Mouse (Mus musculus): ENCODE measurements around the gene Cldn13. TPM values are rescaled to one million over a fixed set of nuclear protein-coding genes. Genes with fewer than 3 reads are reported as not detected.

Gene Cldn13
- polyA plus RNA-seq, 1 experiment: not detected

- no peak overlapping the region for H3K4me3 ChIP-seq (replicated peaks; ENCODE audit: insufficient read depth, low read depth, low read length)
- no peaks in the 10 kb centered on the region for H3K27me3 ChIP-seq (ENCODE audit: control insufficient read depth, insufficient read depth, low read length)
- H3K27ac ChIP-seq (ENCODE audit: insufficient read depth, low read length): no peak overlapping the region
- DNase-seq: peak; percentile 23 to 38
- no peaks in the 10 kb centered on the region for H3K4me1 ChIP-seq (ENCODE audit: control insufficient read depth, insufficient read depth, low read length)
- TF ChIP-seq CTCF (IDR thresholded peaks at IDR 0.05; ENCODE audit: borderline replicate concordance, insufficient read depth, low read depth, low read length) (peak; percentile 71), POLR2A (IDR thresholded peaks at IDR 0.05; ENCODE audit: borderline replicate concordance, insufficient read depth, low read length) (no peak)
- WGBS: 40% methylated on average over 12 of the region's 12 CpGs
These were observed 14.2 kb downstream of the Cldn13 start for GRCm38 (mm10) chr5:134901012-134901643.

GRCm38 (mm10) chr5:134897596-134897995 is 17.7 kb downstream of the Cldn13 start:
- TF ChIP-seq CTCF (IDR thresholded peaks at IDR 0.05; ENCODE audit: borderline replicate concordance, insufficient read depth, low read depth, low read length) (no peak), POLR2A (IDR thresholded peaks at IDR 0.05; ENCODE audit: borderline replicate concordance, insufficient read depth, low read length) (no peak)
- WGBS: 61% methylated on average over 17 of the region's 17 CpGs
- no peak overlapping the region for H3K4me3 ChIP-seq (replicated peaks; ENCODE audit: insufficient read depth, low read depth, low read length)
- no peaks in the 10 kb centered on the region for H3K27me3 ChIP-seq (ENCODE audit: control insufficient read depth, insufficient read depth, low read length)
- no peak overlapping the region for H3K27ac ChIP-seq (ENCODE audit: insufficient read depth, low read length)
- H3K4me1 ChIP-seq (ENCODE audit: control insufficient read depth, insufficient read depth, low read length): no peaks in the 10 kb centered on the region
- no peak for DNase-seq

- no peak for DNase-seq
- TF ChIP-seq CTCF (IDR thresholded peaks at IDR 0.05; ENCODE audit: borderline replicate concordance, insufficient read depth, low read depth, low read length): no peak
- TF ChIP-seq POLR2A (IDR thresholded peaks at IDR 0.05; ENCODE audit: borderline replicate concordance, insufficient read depth, low read length): no peak
- no peaks in the 10 kb centered on the region for H3K4me1 ChIP-seq (ENCODE audit: control insufficient read depth, insufficient read depth, low read length)
- H3K27me3 ChIP-seq (ENCODE audit: control insufficient read depth, insufficient read depth, low read length): no peaks in the 10 kb centered on the region
- no peak overlapping the region for H3K4me3 ChIP-seq (replicated peaks; ENCODE audit: insufficient read depth, low read depth, low read length)
- 40% methylated on average over 8 of the region's 8 CpGs for WGBS
- no peak overlapping the region for H3K27ac ChIP-seq (ENCODE audit: insufficient read depth, low read length)
These were observed 18.4 kb downstream of the Cldn13 start for GRCm38 (mm10) chr5:134896965-134897364.

- no peak for DNase-seq
- no peak overlapping the region for H3K4me3 ChIP-seq (replicated peaks; ENCODE audit: insufficient read depth, low read depth, low read length)
- WGBS: 72% methylated on average over 8 of the region's 8 CpGs
- H3K4me1 ChIP-seq (ENCODE audit: control insufficient read depth, insufficient read depth, low read length): no peaks in the 10 kb centered on the region
- TF ChIP-seq CTCF (IDR thresholded peaks at IDR 0.05; ENCODE audit: borderline replicate concordance, insufficient read depth, low read depth, low read length) (no peak), POLR2A (IDR thresholded peaks at IDR 0.05; ENCODE audit: borderline replicate concordance, insufficient read depth, low read length) (no peak)
- H3K27me3 ChIP-seq (ENCODE audit: control insufficient read depth, insufficient read depth, low read length): no peaks in the 10 kb centered on the region
- no peak overlapping the region for H3K27ac ChIP-seq (ENCODE audit: insufficient read depth, low read length)
These were observed 20.0 kb downstream of the Cldn13 start for GRCm38 (mm10) chr5:134895291-134895690.

- H3K4me1 ChIP-seq (ENCODE audit: control insufficient read depth, insufficient read depth, low read length): no peaks in the 10 kb centered on the region
- TF ChIP-seq POLR2A (IDR thresholded peaks at IDR 0.05; ENCODE audit: borderline replicate concordance, insufficient read depth, low read length) (no peak), CTCF (IDR thresholded peaks at IDR 0.05; ENCODE audit: borderline replicate concordance, insufficient read depth, low read depth, low read length) (0 out of 2 replicates have a peak, but pooled peaks have one; percentile 9)
- H3K27me3 ChIP-seq (ENCODE audit: control insufficient read depth, insufficient read depth, low read length): no peaks in the 10 kb centered on the region
- H3K27ac ChIP-seq (ENCODE audit: insufficient read depth, low read length): no peak overlapping the region
- WGBS: 82% methylated on average over 5 of the region's 5 CpGs
- H3K4me3 ChIP-seq (replicated peaks; ENCODE audit: insufficient read depth, low read depth, low read length): no peak overlapping the region
- no peak for DNase-seq
These were observed 22.6 kb downstream of the Cldn13 start for GRCm38 (mm10) chr5:134892717-134893116.

- no peaks in the 10 kb centered on the region for H3K4me1 ChIP-seq (ENCODE audit: control insufficient read depth, insufficient read depth, low read length)
- H3K27ac ChIP-seq (ENCODE audit: insufficient read depth, low read length): no peak overlapping the region
- no peak for TF ChIP-seq POLR2A (IDR thresholded peaks at IDR 0.05; ENCODE audit: borderline replicate concordance, insufficient read depth, low read length)
- TF ChIP-seq CTCF (IDR thresholded peaks at IDR 0.05; ENCODE audit: borderline replicate concordance, insufficient read depth, low read depth, low read length): no peak
- 70% methylated on average over 8 of the region's 8 CpGs for WGBS
- no peak overlapping the region for H3K4me3 ChIP-seq (replicated peaks; ENCODE audit: insufficient read depth, low read depth, low read length)
- no peak for DNase-seq
- no peaks in the 10 kb centered on the region for H3K27me3 ChIP-seq (ENCODE audit: control insufficient read depth, insufficient read depth, low read length)
These were observed 23.8 kb downstream of the Cldn13 start for GRCm38 (mm10) chr5:134891552-134891951.

GRCm38 (mm10) chr5:134890601-134891054 is 24.7 kb downstream of the Cldn13 start:
- 57% methylated on average over 6 of the region's 6 CpGs for WGBS
- TF ChIP-seq CTCF (IDR thresholded peaks at IDR 0.05; ENCODE audit: borderline replicate concordance, insufficient read depth, low read depth, low read length) (no peak), POLR2A (IDR thresholded peaks at IDR 0.05; ENCODE audit: borderline replicate concordance, insufficient read depth, low read length) (no peak)

GRCm38 (mm10) chr5:134888505-134888904 is 26.8 kb downstream of the Cldn13 start:
- no peak for DNase-seq
- no peak overlapping the region for H3K27ac ChIP-seq (ENCODE audit: insufficient read depth, low read length)
- H3K4me3 ChIP-seq (replicated peaks; ENCODE audit: insufficient read depth, low read depth, low read length): no peak overlapping the region
- peaks cover 2% of the 10 kb centered on the region; the same call in 1 of the 2 replicates for H3K4me1 ChIP-seq (ENCODE audit: control insufficient read depth, insufficient read depth, low read length)
- WGBS: 65% methylated on average over 7 of the region's 7 CpGs
- no peak for TF ChIP-seq CTCF (IDR thresholded peaks at IDR 0.05; ENCODE audit: borderline replicate concordance, insufficient read depth, low read depth, low read length)
- no peak for TF ChIP-seq POLR2A (IDR thresholded peaks at IDR 0.05; ENCODE audit: borderline replicate concordance, insufficient read depth, low read length)
- no peaks in the 10 kb centered on the region for H3K27me3 ChIP-seq (ENCODE audit: control insufficient read depth, insufficient read depth, low read length)

More at GRCm38 (mm10) chr5:134890601-134891054, 24.7 kb downstream of the Cldn13 start:
- no peaks in the 10 kb centered on the region for H3K27me3 ChIP-seq (ENCODE audit: control insufficient read depth, insufficient read depth, low read length)
- H3K27ac ChIP-seq (ENCODE audit: insufficient read depth, low read length): no peak overlapping the region
- no peak for DNase-seq
- H3K4me3 ChIP-seq (replicated peaks; ENCODE audit: insufficient read depth, low read depth, low read length): no peak overlapping the region
- H3K4me1 ChIP-seq (ENCODE audit: control insufficient read depth, insufficient read depth, low read length): no peaks in the 10 kb centered on the region
